Mouse (Mus musculus) urinary bladder, postnatal 4 days (tissue): ENCODE data around the gene Gm10717.
"Not testable (repeated sequence)": the region's sequence is repeated elsewhere in the genome, so short reads cannot be mapped to it uniquely, and the experiment has no call there.

Source experiments
- DNase-seq, 2 experiments: peaks; one replicate each; pipeline ENCODE4 v3.0.0; 2021 to 2022; ENCODE audit warnings: low spot score in 2 of 2

Gm10717 gene

DNA sequence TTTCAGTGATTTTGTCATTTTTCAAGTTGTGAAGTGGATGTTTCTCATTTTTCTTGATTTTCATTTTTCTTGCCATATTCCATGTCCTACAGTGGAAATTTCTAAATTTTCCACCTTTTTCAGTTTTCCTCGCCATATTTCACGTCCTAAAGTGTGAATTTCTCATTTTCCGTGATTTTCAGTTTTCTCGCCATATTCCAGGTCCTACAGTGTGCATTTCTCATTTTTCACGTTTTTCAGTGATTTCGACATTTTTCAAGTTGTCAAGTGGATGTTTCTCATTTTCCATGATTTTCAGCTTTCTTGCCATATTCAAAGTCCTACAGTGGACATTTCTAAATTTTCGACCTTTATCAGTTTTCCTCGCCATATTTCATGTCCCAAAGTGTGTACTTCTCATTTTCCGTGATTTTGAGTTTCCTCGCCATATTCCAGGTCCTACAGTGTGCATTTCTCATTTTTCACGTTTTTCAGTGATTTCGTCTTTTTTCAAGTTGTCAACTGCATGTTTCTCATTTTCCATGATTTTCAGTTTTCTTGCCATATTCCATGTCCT lies at the start of gene Gm10717:
Gene Gm10717, plus strand, starts transcription at position 506 of the 556 bp plus-strand sequence.
- peak; percentile 76 to 91 for DNase-seq

DNA sequence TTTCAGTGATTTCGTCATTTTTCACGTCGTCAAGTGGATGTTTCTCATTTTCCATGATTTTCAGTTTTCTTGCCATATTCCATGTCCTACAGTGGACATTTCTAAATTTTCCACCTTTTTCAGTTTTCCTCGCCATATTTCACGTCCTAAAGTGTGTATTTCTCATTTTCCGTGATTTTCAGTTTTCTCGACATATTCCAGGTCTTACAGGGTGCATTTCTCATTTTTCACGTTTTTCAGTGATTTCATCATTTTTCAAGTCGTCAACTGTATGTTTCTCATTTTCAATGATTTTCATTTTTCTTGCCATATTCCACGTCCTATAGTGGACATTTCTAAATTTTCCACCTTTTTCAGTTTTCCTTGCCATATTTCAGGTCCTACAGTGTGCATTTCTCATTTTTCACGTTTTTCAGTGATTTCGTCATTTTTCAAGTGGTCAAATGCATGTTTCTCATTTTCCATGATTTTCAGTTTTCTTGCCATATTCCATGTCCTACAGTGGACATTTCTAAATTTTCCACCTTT lies 24.7 kb upstream of the Gm10717 start, which contains the start of gene Gm10722:
Gene Gm10722, plus strand, starts transcription at position 478 of the 528 bp plus-strand sequence.
- peak in 1 of 2 experiments; percentile 62 for DNase-seq

DNA sequence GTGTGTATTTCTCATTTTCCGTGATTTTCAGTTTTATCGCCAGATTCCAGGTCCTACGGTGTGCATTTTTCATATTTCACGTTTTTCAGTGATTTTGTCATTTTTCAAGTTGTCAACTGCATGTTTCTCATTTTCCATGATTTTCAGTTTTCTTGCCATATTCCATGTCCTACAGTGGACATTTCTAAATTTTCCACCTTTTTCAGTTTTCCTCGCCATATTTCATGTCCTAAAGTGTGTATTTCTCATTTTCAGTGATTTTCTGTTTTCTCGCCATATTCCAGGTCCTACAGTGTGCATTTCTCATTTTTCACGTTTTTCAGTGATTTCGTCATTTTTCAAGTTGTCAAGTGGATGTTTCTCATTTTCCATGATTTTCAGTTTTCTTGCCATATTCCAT lies 24.2 kb upstream of the Gm10717 start:
- DNase-seq: peak in 1 of 2 experiments; percentile 75

DNA sequence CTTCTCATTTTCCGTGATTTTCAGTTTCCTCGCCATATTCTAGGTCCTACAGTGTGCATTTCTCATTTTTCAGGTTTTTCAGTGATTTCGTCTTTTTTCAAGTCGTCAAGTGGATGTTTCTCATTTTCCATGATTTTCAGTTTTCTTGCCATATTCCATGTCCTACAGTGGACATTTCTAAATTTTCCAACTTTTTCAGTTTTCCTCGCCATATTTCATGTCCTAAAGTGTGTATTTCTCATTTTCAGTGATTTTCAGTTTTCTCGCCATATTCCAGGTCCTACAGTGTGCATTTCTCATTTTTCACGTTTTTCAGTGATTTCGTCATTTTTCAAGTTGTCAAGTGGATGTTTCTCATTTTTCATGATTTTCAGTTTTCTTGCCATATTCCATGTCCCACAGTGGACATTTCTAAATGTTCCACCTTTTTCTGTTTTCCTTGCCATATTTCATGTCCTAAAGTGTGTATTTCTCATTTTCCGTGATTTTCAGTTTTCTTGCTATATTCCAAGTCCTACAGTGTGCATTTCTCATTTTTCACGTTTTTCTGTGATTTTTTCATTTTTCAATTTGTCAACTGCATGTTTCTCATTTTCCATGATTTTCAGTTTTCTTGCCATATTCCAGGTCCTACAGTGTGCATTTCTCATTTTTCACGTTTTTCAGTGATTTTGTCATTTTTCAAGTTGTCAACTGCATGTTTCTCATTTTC lies 23.1 kb upstream of the Gm10717 start:
- DNase-seq: peak; percentile 100

DNA sequence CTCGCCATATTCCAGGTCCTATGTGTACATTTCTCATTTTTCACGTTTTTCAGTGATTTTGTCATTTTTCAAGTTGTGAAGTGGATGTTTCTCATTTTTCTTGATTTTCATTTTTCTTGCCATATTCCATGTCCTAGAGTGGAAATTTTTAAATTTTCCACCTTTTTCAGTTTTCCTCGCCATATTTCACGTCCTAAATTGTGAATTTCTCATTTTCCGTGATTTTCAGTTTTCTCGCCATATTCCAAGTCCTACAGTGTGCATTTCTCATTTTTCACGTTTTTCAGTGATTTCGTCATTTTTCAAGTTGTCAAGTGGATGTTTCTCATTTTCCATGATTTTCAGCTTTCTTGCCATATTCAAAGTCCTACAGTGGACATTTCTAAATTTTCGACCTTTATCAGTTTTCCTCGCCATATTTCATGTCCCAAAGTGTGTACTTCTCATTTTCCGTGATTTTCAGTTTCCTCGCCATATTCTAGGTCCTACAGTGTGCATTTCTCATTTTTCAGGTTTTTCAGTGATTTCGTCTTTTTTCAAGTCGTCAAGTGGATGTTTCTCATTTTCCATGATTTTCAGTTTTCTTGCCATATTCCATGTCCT lies 22.3 kb upstream of the Gm10717 start, which contains the start of gene Gm11168:
Gene Gm11168, plus strand, starts transcription at position 553 of the 603 bp plus-strand sequence.
- peak in 1 of 2 experiments; percentile 59 for DNase-seq

DNA sequence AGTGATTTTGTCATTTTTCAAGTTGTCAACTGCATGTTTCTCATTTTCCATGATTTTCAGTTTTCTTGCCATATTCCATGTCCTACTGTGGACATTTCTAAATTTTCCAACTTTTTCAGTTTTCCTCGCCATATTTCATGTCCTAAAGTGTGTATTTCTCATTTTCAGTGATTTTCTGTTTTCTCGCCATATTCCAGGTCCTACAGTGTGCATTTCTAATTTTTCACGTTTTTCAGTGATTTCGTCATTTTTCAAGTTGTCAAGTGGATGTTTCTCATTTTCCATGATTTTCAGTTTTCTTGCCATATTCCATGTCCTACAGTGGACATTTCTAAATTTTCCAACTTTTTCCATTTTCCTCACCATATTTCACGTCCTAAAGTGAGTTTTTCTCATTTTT lies 19.0 kb upstream of the Gm10717 start:
- DNase-seq: not testable (repeated sequence)

DNA sequence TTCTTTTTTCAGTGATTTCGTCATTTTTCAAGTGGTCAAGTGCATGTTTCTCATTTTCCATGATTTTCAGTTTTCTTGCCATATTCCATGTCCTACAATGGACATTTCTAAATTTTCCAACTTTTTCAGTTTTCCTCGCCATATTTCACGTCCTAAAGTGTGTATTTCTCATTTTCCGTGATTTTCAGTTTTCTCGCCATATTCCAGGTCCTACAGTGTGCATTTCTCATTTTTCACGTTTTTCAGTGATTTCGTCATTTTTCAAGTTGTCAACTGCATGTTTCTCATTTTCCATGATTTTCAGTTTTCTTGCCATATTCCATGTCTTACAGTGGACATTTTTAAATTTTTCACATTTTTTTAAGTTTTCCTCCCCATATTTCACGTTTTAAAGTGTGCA lies 18.6 kb upstream of the Gm10717 start:
- DNase-seq: peak; percentile 98 to 99

DNA sequence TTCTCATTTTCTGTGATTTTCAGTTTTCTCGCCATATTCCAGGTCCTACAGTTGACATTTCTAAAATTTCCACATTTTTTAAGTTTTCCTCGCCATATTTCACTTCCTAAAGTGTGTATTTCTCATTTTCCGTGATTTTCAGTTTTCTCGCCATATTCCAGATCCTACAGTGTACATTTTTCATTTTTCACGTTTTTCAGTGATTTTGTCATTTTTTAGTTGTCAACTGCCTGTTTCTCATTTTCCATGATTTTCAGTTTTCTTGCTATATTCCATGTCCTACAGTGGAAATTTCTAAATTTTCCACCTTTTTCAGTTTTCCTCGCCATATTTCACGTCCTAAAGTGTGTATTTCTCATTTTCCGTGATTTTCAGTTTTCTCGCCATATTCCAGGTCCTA lies 17.9 kb upstream of the Gm10717 start:
- not testable (repeated sequence) for DNase-seq

DNA sequence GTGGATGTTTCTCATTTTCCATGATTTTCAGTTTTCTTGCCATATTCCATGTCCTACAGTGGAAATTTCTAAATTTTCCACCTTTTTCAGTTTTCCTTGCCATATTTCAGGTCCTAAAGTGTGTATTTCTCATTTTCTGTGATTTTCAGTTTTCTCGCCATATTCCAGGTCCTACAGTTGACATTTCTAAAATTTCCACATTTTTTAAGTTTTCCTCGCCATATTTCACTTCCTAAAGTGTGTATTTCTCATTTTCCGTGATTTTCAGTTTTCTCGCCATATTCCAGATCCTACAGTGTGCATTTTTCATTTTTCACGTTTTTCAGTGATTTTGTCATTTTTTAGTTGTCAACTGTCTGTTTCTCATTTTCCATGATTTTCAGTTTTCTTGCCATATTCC lies 15.9 kb upstream of the Gm10717 start:
- not testable (repeated sequence) for DNase-seq

DNA sequence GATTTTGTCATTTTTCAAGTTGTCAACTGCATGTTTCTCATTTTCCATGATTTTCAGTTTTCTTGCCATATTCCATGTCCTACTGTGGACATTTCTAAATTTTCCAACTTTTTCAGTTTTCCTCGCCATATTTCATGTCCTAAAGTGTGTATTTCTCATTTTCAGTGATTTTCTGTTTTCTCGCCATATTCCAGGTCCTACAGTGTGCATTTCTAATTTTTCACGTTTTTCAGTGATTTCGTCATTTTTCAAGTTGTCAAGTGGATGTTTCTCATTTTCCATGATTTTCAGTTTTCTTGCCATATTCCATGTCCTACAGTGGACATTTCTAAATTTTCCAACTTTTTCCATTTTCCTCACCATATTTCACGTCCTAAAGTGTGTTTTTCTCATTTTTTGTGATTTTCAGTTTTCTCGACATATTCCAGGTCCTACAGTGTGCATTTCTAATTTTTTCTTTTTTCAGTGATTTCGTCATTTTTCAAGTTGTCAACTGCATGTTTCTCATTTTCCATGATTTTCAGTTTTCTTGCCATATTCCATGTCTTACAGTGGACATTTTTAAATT lies 13.1 kb upstream of the Gm10717 start:
- DNase-seq: not testable (repeated sequence)

DNA sequence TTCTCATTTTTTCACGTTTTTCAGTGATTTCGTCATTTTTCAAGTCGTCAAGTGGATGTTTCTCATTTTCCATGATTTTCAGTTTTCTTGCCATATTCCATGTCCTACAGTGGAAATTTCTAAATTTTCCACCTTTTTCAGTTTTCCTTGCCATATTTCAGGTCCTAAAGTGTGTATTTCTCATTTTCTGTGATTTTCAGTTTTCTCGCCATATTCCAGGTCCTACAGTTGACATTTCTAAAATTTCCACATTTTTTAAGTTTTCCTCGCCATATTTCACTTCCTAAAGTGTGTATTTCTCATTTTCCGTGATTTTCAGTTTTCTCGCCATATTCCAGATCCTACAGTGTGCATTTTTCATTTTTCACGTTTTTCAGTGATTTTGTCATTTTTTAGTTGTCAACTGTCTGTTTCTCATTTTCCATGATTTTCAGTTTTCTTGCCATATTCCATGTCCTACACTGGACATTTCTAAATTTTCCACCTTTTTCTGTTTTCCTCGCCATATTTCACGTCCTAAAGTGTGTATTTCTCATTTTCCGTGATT lies 12.4 kb upstream of the Gm10717 start, which contains the start of gene Gm10721:
Gene Gm10721, plus strand, starts transcription at position 408 of the 547 bp plus-strand sequence.
- not testable (repeated sequence) for DNase-seq

DNA sequence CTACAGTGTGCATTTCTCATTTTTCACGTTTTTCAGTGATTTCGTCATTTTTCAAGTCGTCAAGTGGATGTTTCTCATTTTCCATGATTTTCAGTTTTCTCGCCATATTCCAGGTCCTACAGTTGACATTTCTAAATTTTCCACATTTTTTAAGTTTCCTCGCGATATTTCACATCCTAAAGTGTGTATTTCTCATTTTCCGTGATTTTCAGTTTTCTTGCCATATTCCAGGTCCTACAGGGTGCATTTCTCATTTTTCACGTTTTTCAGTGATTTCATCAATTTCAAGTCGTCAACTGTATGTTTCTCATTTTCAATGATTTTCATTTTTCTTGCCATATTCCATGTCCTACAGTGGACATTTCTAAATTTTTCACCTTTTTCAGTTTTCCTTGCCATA lies 9.9 kb upstream of the Gm10717 start, which contains the start of gene Gm10720:
Gene Gm10720, plus strand, starts transcription at position 301 of the 400 bp plus-strand sequence.
- not testable (repeated sequence) for DNase-seq

DNA sequence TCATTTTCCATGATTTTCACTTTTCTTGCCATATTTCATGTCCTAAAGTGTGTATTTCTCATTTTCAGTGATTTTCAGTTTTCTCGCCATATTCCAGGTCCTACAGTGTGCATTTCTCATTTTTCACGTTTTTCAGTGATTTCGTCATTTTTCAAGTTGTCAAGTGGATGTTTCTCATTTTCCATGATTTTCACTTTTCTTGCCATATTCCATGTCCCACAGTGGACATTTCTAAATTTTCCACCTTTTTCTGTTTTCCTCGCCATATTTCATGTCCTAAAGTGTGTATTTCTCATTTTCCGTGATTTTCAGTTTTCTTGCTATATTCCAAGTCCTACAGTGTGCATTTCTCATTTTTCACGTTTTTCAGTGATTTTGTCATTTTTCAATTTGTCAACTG lies 9.3 kb upstream of the Gm10717 start:
- DNase-seq: peak in 1 of 2 experiments; percentile 49

DNA sequence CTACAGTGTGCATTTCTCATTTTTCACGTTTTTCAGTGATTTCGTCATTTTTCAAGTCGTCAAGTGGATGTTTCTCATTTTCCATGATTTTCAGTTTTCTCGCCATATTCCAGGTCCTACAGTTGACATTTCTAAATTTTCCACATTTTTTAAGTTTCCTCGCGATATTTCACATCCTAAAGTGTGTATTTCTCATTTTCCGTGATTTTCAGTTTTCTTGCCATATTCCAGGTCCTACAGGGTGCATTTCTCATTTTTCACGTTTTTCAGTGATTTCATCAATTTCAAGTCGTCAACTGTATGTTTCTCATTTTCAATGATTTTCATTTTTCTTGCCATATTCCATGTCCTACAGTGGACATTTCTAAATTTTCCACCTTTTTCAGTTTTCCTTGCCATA lies 8.1 kb upstream of the Gm10717 start, which contains the start of gene Gm10719:
Gene Gm10719, plus strand, starts transcription at position 301 of the 400 bp plus-strand sequence.
- not testable (repeated sequence) for DNase-seq

DNA sequence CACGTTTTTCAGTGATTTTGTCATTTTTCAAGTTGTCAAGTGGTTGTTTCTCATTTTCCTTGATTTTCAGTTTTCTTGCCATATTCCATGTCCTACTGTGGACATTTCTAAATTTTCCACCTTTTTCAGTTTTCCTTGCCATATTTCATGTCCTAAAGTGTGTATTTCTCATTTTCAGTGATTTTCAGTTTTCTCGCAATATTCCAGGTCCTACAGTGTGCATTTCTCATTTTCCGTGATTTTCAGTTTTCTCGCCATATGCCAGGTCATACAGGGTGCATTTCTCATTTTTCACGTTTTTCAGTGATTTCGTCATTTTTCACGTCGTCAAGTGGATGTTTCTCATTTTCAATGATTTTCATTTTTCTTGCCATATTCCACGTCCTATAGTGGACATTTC lies 6.3 kb upstream of the Gm10717 start:
- peak; percentile 96 to 100 for DNase-seq

DNA sequence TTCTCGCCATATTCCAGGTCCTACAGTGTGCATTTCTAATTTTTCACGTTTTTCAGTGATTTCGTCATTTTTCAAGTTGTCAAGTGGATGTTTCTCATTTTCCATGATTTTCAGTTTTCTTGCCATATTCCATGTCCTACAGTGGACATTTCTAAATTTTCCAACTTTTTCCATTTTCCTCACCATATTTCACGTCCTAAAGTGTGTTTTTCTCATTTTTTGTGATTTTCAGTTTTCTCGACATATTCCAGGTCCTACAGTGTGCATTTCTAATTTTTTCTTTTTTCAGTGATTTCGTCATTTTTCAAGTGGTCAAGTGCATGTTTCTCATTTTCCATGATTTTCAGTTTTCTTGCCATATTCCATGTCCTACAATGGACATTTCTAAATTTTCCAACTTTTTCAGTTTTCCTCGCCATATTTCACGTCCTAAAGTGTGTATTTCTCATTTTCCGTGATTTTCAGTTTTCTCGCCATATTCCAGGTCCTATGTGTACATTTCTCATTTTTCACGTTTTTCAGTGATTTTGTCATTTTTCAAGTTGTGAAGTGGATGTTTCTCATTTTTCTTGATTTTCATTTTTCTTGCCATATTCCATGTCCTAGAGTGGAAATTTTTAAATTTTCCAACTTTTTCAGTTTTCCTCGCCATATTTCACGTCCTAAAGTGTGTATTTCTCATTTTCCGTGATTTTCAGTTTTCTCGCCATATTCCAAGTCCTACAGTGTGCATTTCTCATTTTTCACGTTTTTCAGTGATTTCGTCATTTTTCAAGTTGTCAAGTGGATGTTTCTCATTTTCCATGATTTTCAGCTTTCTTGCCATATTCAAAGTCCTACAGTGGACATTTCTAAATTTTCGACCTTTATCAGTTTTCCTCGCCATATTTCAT lies 5.1 kb upstream of the Gm10717 start:
- peak; percentile 92 to 99 for DNase-seq

DNA sequence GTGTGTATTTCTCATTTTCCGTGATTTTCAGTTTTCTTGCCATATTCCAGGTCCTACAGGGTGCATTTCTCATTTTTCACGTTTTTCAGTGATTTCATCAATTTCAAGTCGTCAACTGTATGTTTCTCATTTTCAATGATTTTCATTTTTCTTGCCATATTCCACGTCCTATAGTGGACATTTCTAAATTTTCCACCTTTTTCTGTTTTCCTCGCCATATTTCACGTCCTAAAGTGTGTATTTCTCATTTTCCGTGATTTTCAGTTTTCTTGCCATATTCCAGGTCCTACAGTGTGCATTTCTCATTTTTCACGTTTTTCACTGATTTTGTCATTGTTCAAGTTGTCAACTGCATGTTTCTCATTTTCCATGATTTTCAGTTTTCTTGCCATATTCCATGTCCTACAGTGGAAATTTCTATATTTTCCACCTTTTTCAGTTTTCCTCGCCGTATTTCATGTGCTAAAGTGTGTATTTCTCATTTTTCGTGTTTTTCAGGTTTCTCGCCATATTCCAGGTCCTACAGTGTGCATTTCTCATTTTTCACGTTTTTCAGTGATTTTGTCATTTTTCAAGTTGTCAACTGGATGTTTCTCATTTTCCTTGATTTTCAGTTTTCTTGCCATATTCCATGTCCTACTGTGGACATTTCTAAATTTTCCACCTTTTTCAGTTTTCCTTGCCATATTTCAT lies 2.8 kb upstream of the Gm10717 start:
- DNase-seq: peak; percentile 90 to 97

DNA sequence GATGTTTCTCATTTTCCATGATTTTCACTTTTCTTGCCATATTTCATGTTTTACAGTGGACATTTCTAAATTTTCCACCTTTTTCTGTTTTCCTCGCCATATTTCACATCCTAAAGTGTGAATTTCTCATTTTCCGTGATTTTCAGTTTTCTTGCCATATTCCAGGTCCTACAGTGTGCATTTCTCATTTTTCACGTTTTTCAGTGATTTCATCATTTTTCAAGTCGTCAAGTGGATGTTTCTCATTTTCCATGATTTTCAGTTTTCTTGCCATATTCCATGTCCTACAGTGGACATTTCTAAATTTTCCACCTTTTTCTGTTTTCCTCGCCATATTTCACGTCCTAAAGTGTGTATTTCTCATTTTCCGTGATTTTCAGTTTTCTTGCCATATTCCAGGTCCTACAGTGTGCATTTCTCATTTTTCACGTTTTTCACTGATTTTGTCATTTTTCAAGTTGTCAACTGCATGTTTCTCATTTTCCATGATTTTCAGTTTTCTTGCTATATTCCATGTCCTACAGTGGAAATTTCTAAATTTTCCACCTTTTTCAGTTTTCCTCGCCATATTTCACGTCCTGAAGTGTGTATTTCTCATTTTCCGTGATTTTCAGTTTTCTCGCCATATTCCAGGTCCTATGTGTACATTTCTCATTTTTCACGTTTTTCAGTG lies 1.8 kb upstream of the Gm10717 start, which contains the start of gene Gm10718:
Gene Gm10718, plus strand, starts transcription at position 236 of the 673 bp plus-strand sequence.
- DNase-seq: peak; percentile 59 to 63

DNA sequence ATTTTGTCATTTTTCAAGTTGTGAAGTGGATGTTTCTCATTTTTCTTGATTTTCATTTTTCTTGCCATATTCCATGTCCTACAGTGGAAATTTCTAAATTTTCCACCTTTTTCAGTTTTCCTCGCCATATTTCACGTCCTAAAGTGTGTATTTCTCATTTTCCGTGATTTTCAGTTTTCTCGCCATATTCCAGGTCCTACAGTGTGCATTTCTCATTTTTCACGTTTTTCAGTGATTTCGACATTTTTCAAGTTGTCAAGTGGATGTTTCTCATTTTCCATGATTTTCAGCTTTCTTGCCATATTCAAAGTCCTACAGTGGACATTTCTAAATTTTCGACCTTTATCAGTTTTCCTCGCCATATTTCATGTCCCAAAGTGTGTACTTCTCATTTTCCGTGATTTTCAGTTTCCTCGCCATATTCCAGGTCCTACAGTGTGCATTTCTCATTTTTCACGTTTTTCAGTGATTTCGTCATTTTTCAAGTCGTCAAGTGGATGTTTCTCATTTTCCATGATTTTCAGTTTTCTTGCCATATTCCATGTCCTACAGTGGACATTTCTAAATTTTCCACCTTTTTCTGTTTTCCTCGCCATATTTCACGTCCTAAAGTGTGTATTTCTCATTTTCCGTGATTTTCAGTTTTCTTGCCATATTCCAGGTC lies 1.1 kb upstream of the Gm10717 start:
- peak; percentile 89 to 93 for DNase-seq
